Mouse (Mus musculus) liver, postnatal 0 days (tissue): ENCODE measurements at regions not wholly inside any gene's neighbourhood (a gene's known extent, or its start where the extent isn't known, plus 50 kb on each side); places are given as distances from the start of the nearest gene placed in this dataset.

Experiments
- ATAC-seq: fragments of 200-750 bp; cut with Nextera tagmentation; 2 replicates; pipeline ENCODE4 v1.8.0; 2017; ENCODE audit warnings: mild to moderate bottlenecking, moderate library complexity
- DNase-seq: peaks from one replicate; pipeline ENCODE4 v3.0.0-alpha.2; 2016
- H3K27ac ChIP-seq: fragments of 300-500 bp; sonication (generic); 2 replicates; pipeline ENCODE4 v1.5.1; 2014; ENCODE audit warnings: antibody characterized with exemption, moderate library complexity, mild to moderate bottlenecking, low read depth
- H3K27me3 ChIP-seq: fragments of 300-500 bp; sonication (generic); 2 replicates; pipeline ENCODE4 v1.6.1; 2014; ENCODE audit warnings: low read length, control low read depth, mixed read lengths; ENCODE audit not compliant: insufficient read depth
- H3K36me3 ChIP-seq: fragments of 300-500 bp; sonication (generic); replicated peaks from 2 replicates; pipeline ENCODE4 v1.6.1; 2014; ENCODE audit warnings: mild to moderate bottlenecking, control low read depth, low read length, moderate library complexity, mixed read lengths; ENCODE audit not compliant: insufficient read depth
- H3K4me1 ChIP-seq: fragments of 300-500 bp; sonication (generic); 2 replicates; pipeline ENCODE4 v1.6.1; 2014; ENCODE audit warnings: antibody characterized with exemption, mild to moderate bottlenecking, control low read depth; ENCODE audit not compliant: insufficient read depth
- H3K4me2 ChIP-seq: fragments of 300-500 bp; sonication (generic); 2 replicates; pipeline ENCODE4 v1.6.1; 2014; ENCODE audit warnings: low read depth, mild to moderate bottlenecking, low read length, moderate library complexity, mixed read lengths
- H3K4me3 ChIP-seq: fragments of 300-500 bp; sonication (generic); 2 replicates; pipeline ENCODE4 v1.5.1; 2014; ENCODE audit warnings: low read depth, low read length
- H3K9ac ChIP-seq: fragments of 300-500 bp; sonication (generic); replicated peaks from 2 replicates; pipeline ENCODE4 v1.6.1; 2014; ENCODE audit warnings: mild to moderate bottlenecking, moderate library complexity
- H3K9me3 ChIP-seq: fragments of 300-500 bp; sonication (generic); 2 replicates; pipeline ENCODE4 v1.6.1; 2016; ENCODE audit warnings: mild to moderate bottlenecking, control low read depth, low read length, mixed read lengths
- CTCF ChIP-seq: sonication (generic); IDR thresholded peaks from 2 replicates; pipeline ENCODE4 v1.5.1; 2016; ENCODE audit warnings: antibody characterized with exemption, low read depth
- EP300 ChIP-seq: IDR thresholded peaks from 2 replicates; pipeline ENCODE4 v1.6.1; 2016; ENCODE audit warnings: antibody characterized with exemption, low read depth, mild to moderate bottlenecking
- whole genome bisulfite sequencing: fragments of 180-500 bp; shearing (Covaris S2); extraction: QIAGEN DNeasy Blood & Tissue Kit; methylation state at CpG from one replicate; pipeline ENCODE4 v1.1.7; 2014; ENCODE audit not compliant: insufficient replicate concordance; 5-methylcytosine and 5-hydroxymethylcytosine counted together

- Histone ChIP-seq H3K4me1 (no peaks in the 10 kb centered on the region), H3K36me3 (no peaks in the 10 kb centered on the region), H3K27ac (no peak overlapping the region), H3K9me3 (no peaks in the 10 kb centered on the region), H3K9ac (no peak overlapping the region), H3K4me3 (no peak overlapping the region), H3K27me3 (0 out of 2 replicates have a peak, but pooled peaks cover 6% of the 10 kb centered on the region), H3K4me2 (no peak overlapping the region)
- 56% methylated on average over 8 of the region's 8 CpGs for WGBS
- TF ChIP-seq CTCF (no peak), EP300 (no peak)
- ATAC-seq (no peak), DNase-seq (no peak)
Measured at GRCm38 (mm10) chr13:97676536-97677048, 83.8 kb downstream of the Gm10260 start.

- Histone ChIP-seq H3K9ac (no peak overlapping the region), H3K27me3 (0 out of 2 replicates have a peak, but pooled peaks cover 6% of the 10 kb centered on the region), H3K4me1 (no peaks in the 10 kb centered on the region), H3K27ac (no peak overlapping the region), H3K9me3 (no peaks in the 10 kb centered on the region), H3K36me3 (no peaks in the 10 kb centered on the region), H3K4me2 (no peak overlapping the region), H3K4me3 (no peak overlapping the region)
- WGBS: 75% methylated on average over 5 of the region's 5 CpGs
- DNase-seq (no peak), ATAC-seq (no peak)
- TF ChIP-seq CTCF (no peak), EP300 (no peak)
Measured at GRCm38 (mm10) chr13:97673107-97673506, 87.3 kb downstream of the Gm10260 start.

- Histone ChIP-seq H3K27ac (no peak overlapping the region), H3K27me3 (0 out of 2 replicates have a peak, but pooled peaks cover 6% of the 10 kb centered on the region), H3K9me3 (no peaks in the 10 kb centered on the region), H3K9ac (no peak overlapping the region), H3K4me1 (no peaks in the 10 kb centered on the region), H3K4me2 (no peak overlapping the region), H3K36me3 (no peaks in the 10 kb centered on the region), H3K4me3 (no peak overlapping the region)
- no peak for ATAC-seq
- 60% methylated on average over 7 of the region's 7 CpGs for WGBS
- no peak for TF ChIP-seq CTCF
- TF ChIP-seq EP300: no peak
- DNase-seq: no peak
Measured at GRCm38 (mm10) chr13:97672038-97672675, 88.3 kb downstream of the Gm10260 start.

GRCm38 (mm10) chr13:97669366-97669765 lies 91.1 kb downstream of the Gm10260 start:
- Histone ChIP-seq H3K4me2 (no peak overlapping the region), H3K9ac (no peak overlapping the region), H3K36me3 (no peaks in the 10 kb centered on the region), H3K9me3 (no peaks in the 10 kb centered on the region), H3K4me3 (no peak overlapping the region), H3K27ac (no peak overlapping the region), H3K27me3 (0 out of 2 replicates have a peak, but pooled peaks cover 6% of the 10 kb centered on the region), H3K4me1 (no peaks in the 10 kb centered on the region)
- DNase-seq (no peak), ATAC-seq (no peak)
- WGBS: 78% methylated on average over 8 of the region's 8 CpGs
- no peak for TF ChIP-seq EP300
- no peak for TF ChIP-seq CTCF

GRCm38 (mm10) chr13:97668910-97669309 lies 91.5 kb downstream of the Gm10260 start:
- 73% methylated on average over 5 of the region's 5 CpGs for WGBS
- H3K4me2 ChIP-seq: no peak overlapping the region
- H3K36me3 ChIP-seq: no peaks in the 10 kb centered on the region
- ATAC-seq: no peak
- no peak for TF ChIP-seq CTCF
- TF ChIP-seq EP300: no peak
- H3K9ac ChIP-seq: no peak overlapping the region
- H3K4me1 ChIP-seq: no peaks in the 10 kb centered on the region
- no peak for DNase-seq
- H3K9me3 ChIP-seq: no peaks in the 10 kb centered on the region
- H3K27me3 ChIP-seq: 0 out of 2 replicates have a peak, but pooled peaks cover 6% of the 10 kb centered on the region
- H3K27ac ChIP-seq: no peak overlapping the region
- no peak overlapping the region for H3K4me3 ChIP-seq

- TF ChIP-seq CTCF (no peak), EP300 (no peak)
- no peaks in the 10 kb centered on the region for H3K4me1 ChIP-seq
- H3K36me3 ChIP-seq: no peaks in the 10 kb centered on the region
- ATAC-seq (no peak), DNase-seq (no peak)
- no peak overlapping the region for H3K4me2 ChIP-seq
- H3K27me3 ChIP-seq: 0 out of 2 replicates have a peak, but pooled peaks cover 3% of the 10 kb centered on the region
- H3K4me3 ChIP-seq: no peak overlapping the region
- H3K9ac ChIP-seq: no peak overlapping the region
- no peak overlapping the region for H3K27ac ChIP-seq
- 88% methylated on average over 7 of the region's 7 CpGs for WGBS
- no peaks in the 10 kb centered on the region for H3K9me3 ChIP-seq
Measured at GRCm38 (mm10) chr13:97667313-97667712, 93.1 kb downstream of the Gm10260 start.
